Mouse (Mus musculus): ENCODE data around the gene Dkk1.
A peak's percentile ranks its signal among the peaks of the same experiment; 100 is the strongest.
"Not testable (repeated sequence)": the region's sequence is repeated elsewhere in the genome, so short reads cannot be mapped to it uniquely, and the experiment has no call there.

Dkk1 gene

GRCm38 (mm10) chr19:30549044-30549853, at the start of gene Dkk1:
Gene Dkk1, minus strand, starts transcription at chr19:30549665.
- peak in 1 of 2 experiments; percentile 14 for DNase-seq (ENCODE audit: low spot score in 2 of 2)

GRCm38 (mm10) chr19:30586366-30586765, 36.9 kb upstream of the Dkk1 start:
- no peak for DNase-seq (ENCODE audit: low spot score in 2 of 2)

GRCm38 (mm10) chr19:30564516-30564915, 15.1 kb upstream of the Dkk1 start:
- no peak for DNase-seq (ENCODE audit: low spot score in 2 of 2)

DNA sequence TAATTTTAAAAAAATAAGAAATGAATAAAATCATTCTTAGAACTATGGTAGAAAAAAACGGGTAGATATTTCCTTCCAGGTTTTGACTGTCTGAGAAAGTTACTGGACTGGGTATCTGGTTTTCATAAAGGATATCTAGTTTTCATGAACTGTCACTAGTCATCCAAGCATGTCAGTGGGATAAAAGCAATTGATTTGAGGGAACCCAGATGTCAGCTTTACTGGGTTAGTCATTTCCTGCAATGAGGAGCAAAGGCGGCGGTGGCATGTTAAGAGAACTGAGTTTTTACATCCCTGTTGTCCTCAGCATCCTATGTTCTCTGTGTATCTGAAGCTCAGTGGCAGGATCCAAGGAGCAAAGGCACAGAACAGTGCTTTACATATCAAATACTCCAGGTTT, 14.4 kb upstream of the Dkk1 start:
- DNase-seq (ENCODE audit: low spot score in 2 of 2) = no peak

DNA sequence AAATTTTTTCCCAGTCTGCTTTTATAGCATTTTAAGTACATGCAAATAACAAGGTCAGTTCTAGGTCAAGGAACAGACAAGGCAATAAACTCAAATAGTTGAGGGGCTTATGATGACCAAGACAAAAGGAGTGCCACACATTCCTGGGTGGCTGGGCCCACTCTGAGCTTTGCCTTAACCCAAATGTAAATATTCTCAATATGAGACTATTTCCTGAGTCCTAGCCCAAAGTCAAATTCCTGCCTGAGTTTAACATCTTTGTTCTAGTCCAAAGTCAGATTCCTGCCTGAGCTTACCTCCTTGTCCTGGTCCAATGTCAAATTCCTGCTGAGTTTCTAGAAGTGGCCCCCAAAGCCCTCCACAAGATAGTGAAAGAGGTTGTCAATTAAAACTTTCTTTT, 8.6 kb upstream of the Dkk1 start:
- no peak for DNase-seq (ENCODE audit: low spot score in 2 of 2)

DNA sequence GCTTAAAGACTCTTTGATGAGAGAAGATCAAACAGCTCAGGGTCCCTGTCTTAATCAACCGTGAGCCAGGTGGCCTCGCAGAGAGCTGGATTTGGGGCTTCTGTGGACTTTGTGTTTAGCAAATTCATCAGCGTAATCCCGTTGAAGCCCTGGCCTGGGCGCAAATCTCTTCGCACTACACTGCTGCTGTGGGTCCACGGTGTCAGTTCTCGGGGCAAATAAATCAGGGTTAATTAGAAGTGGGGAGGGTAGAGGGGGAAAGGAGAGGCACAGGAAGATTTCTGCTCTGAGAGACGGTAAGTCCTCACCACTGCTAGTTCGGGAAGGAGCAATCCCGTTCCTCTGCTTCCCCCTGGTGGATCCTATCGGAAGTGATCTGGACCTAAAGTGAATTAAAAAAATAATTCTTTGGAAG, 5.0 kb upstream of the Dkk1 start:
- peak; percentile 18 to 65 for DNase-seq (ENCODE audit: low spot score in 2 of 2)

- DNase-seq (ENCODE audit: low spot score in 2 of 2) = no peak
Observed at GRCm38 (mm10) chr19:30553740-30554139, 4.3 kb upstream of the Dkk1 start.

- DNase-seq (ENCODE audit: low spot score in 2 of 2) = no peak
Observed at GRCm38 (mm10) chr19:30552260-30552659, 2.8 kb upstream of the Dkk1 start.

DNA sequence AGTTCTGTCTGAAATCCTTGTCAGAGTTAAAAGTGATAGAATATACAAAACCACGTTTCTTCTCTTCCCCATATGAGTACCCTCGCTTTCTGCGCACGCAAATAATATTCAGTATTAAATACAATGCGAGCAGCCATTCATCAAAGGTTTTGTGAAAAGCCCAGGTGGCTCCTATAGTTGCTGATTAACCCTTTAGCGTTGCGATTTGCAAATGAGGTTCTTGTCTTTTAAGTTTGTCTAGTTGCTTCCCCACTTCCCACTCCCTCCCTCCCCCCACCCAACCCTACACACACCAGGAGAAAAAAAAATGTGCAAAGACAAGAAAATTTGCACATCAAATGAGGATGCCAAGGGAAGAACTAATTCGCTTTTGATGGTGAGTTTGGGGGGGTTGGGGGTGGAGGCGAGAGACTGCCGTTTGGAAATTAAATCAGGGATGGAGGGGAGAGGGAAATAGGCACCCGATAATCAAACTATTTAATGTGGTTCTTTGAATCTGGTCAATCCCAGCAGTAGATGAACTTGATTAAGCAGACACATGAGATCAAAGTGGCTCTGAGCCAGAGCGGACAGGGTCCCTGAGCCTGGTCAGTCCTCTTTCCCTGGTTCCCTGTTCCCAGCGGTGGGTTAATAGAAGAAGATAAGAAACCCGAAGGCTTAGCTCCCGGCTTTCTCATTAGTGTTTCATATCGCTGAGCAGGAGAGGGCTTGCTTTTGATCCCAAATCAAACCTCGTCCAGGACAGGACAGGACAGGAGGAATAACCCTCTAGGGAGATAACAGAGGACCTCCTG, 586 bp upstream of the Dkk1 start:
- no peak for DNase-seq (ENCODE audit: low spot score in 2 of 2)

DNA sequence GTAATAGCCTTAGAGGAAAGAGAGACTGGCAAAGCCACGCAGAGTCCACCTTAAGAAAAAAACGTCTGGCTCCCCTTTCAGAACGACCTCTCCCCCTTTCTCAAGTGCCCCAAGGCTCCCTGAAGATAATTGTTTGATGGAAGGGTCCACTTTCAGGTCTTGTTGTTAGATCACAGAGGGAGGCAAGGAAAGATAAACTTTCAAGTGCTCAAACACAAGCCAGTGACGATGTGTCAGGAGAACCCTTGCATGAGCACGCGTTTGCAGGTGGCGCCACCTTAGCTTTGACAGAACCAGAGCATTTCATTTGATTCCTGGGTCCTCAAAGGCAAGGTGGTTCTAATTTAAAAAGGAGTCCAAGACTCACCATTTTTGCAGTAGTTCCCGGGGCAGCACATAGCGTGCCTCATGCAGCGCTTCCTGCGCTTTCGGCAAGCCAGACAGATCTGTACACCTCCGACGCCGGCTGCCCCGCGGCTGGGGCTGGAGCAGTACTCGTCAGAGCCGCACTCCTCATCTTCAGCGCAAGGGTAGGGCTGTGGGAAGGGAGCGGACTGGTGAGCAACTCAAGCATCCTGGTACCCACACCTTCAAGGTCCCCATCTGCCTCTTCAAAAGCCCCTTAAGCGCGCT, 938 bp downstream of the Dkk1 start:
- DNase-seq (ENCODE audit: low spot score in 2 of 2) = no peak

DNA sequence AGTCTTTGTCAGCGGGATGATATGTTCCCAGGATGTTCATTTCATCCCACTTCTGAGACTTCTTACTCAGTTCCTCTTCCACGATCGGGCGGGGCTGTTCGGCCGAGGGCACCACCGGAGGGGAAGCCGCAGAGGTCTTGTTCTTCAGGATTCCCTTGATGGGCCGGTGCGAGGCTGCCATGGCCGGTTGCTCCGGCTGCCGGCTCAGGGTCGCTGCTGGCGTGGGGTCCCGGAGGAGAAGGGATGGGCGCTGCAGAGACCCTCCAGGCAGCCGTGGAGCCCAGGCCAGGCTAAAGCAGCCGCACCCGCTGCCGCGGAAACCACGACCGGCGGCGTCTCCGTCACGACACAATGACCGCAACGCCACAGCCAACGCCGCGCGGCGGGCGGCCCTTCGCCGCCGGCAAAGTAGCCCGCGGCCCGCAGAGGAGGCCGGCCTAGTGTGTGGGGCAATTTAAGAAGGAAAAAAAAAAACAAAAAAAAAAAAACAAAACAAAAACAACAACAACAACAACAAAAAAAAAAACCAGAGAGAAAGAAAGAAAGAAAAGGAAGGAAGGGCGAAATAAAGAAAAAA, 10.0 kb downstream of the Dkk1 start:
- not testable (repeated sequence) for DNase-seq (ENCODE audit: low spot score in 2 of 2)

DNA sequence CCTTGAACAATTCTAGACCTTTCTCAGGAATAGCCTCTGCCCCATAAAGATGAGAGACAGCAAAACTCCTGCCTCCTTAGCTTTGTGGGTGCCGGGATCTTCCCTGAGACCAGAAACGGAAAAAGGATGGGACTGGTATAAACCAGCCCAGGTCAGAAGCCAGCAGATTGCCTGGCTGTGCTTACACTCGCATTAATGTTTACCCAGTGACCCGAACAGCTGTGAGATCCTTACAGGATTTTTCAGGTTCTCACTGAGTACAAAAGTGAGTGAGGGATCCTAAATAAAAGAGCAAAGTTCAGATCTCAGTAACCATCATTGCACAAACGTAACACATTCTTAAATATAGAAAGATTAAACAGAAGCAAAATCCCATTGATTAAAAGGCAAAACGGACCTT, 32.7 kb downstream of the Dkk1 start:
- no peak for DNase-seq (ENCODE audit: low spot score in 2 of 2)

- no peak for DNase-seq (ENCODE audit: low spot score in 2 of 2)
Observed at GRCm38 (mm10) chr19:30510481-30510880, 39.0 kb downstream of the Dkk1 start.

DNA sequence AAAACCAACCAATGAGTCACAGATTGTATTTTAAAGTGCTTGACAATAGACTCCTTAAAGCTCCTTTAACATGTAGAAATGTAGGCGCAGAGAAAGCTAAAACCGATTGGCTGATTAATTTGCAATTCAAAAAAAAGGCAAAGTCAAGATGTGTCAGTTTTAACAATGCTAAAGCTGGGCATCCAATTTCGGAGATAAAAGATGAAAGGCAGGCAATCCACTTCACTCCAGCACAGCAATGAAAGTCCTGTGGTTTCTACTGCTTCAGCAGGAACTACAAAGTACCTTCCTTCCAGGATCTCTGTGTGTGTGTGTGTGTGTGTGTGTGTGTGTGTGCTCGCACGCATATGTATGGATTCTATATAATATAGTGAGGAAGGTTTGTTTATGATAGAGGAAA, 44.0 kb downstream of the Dkk1 start:
- no peak for DNase-seq (ENCODE audit: low spot score in 2 of 2)

Data from spleen, postnatal 10 days (tissue).